Comparison of ENCODE assay signal across 21 mouse cellular contexts in the genomic region with DNA sequence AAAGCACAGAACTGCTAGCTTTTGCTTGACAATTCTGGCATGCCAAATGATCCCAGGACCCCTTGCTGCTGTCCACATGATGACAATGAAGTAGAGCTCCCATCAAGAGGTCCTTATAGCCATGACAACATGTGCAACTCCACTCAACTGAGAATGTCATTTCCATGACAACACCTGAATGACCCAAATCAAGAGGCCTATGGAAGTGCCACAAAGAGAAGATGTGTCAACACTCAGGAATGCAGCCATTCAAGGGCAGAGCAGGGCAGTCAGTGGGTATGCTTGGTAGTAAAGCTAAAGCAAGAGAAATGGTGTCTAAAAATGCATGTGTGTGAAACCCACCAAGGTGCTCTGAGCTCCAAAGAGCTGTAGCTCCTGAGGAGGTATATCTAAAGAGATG.
DNase-seq lines count a peak whose midpoint lies in the region; ATAC-seq lines count a peak whose summit lies in the region.
"Had no signal": no experiment of that assay in that cellular context is flagged by ENCODE, and none has a peak within 500 bp of the region (broad histone marks: within the 10 kb centered on the region; RNA-seq: fewer than 3 reads in every experiment).

No protein-coding gene starts in this region.

- H3K27ac ChIP-seq in heart, embryonic 13.5 days (replicated peaks): 0 out of 2 replicates have a peak overlapping the region, but pooled peaks have one; percentile 20
- H3K27ac ChIP-seq in lung, embryonic 16.5 days (ENCODE audit: low read length): no peak overlapping the region
- H3K27ac ChIP-seq: forebrain, embryonic 13.5 days; hindbrain, embryonic 14.5 days; left cerebral cortex, adult 2 months; liver, embryonic 13.5 days; midbrain, embryonic 13.5 days had no signal

- no peak overlapping the region for H3K4me3 ChIP-seq in heart, embryonic 13.5 days
- H3K4me3 ChIP-seq in lung, embryonic 16.5 days (ENCODE audit: low read length): no peak overlapping the region
- H3K4me3 ChIP-seq: forebrain, embryonic 13.5 days; left cerebral cortex, adult 2 months; liver, embryonic 13.5 days; megakaryocyte, embryonic 14.5 days; midbrain, embryonic 13.5 days had no signal

- peaks cover 10% of the 10 kb centered on the region for H3K4me1 ChIP-seq in heart, embryonic 13.5 days
- no peaks in the 10 kb centered on the region for H3K4me1 ChIP-seq in lung, embryonic 16.5 days (replicated peaks; ENCODE audit: control insufficient read depth, insufficient read depth, low read length)
- H3K4me1 ChIP-seq: liver, embryonic 13.5 days; megakaryocyte, embryonic 14.5 days had no signal

- H3K27me3 ChIP-seq in heart, embryonic 13.5 days (replicated peaks): no peaks in the 10 kb centered on the region
- no peaks in the 10 kb centered on the region for H3K27me3 ChIP-seq in lung, embryonic 16.5 days (ENCODE audit: control insufficient read depth, insufficient read depth, low read depth, low read length)
- H3K27me3 ChIP-seq: forebrain, embryonic 13.5 days; liver, embryonic 13.5 days; megakaryocyte, embryonic 14.5 days; midbrain, embryonic 13.5 days had no signal

- no peak for ATAC-seq in heart, embryonic 13.5 days (ENCODE audit: extremely low read depth, insufficient number of reproducible peaks, low FRiP score, low TSS enrichment)
- peak; percentile 65; the same call in 1 of the 2 replicates for ATAC-seq in lung, embryonic 16.5 days (ENCODE audit: low read depth)
- ATAC-seq in frontal cortex, adult (ENCODE audit: low TSS enrichment): no peak
- ATAC-seq: activated CD4-positive, CD25-positive, alpha-beta regulatory T cell, adult 4 months; forebrain, embryonic 13.5 days; midbrain, embryonic 13.5 days had no signal

- no peak overlapping the region for H3K9ac ChIP-seq in heart, embryonic 13.5 days
- H3K9ac ChIP-seq in lung, embryonic 16.5 days (ENCODE audit: low read length): no peak overlapping the region
- H3K9ac ChIP-seq: forebrain, embryonic 13.5 days; hindbrain, embryonic 14.5 days; liver, embryonic 13.5 days; midbrain, embryonic 13.5 days had no signal

- H3K4me2 ChIP-seq in heart, embryonic 13.5 days: no peak overlapping the region
- no peak overlapping the region for H3K4me2 ChIP-seq in lung, embryonic 16.5 days (ENCODE audit: low read depth, low read length)
- H3K4me2 ChIP-seq: forebrain, embryonic 13.5 days; hindbrain, embryonic 14.5 days; liver, embryonic 13.5 days; midbrain, embryonic 13.5 days had no signal

- no peaks in the 10 kb centered on the region for H3K9me3 ChIP-seq in heart, embryonic 13.5 days
- no peaks in the 10 kb centered on the region for H3K9me3 ChIP-seq in lung, embryonic 16.5 days (ENCODE audit: control insufficient read depth, low read length)
- H3K9me3 ChIP-seq: forebrain, embryonic 13.5 days; liver, embryonic 13.5 days; megakaryocyte, embryonic 14.5 days; midbrain, embryonic 13.5 days had no signal

- intact Hi-C loops in heart, postnatal 36 days (cut with DNase I): no loop called here

- H3K36me3 ChIP-seq in heart, embryonic 13.5 days: no peaks in the 10 kb centered on the region
- H3K36me3 ChIP-seq in lung, embryonic 16.5 days (ENCODE audit: control insufficient read depth, insufficient read depth, low read length): no peaks in the 10 kb centered on the region
- H3K36me3 ChIP-seq: liver, embryonic 13.5 days; midbrain, embryonic 13.5 days had no signal

- DNase-seq in adrenal gland, adult (ENCODE audit: inconsistent age in 2 of 2, low spot score in 1 of 2): peak; percentile 17 to 47
- no peak for DNase-seq in adrenal gland, postnatal 4 days (ENCODE audit: low spot score in 2 of 2)
- DNase-seq in heart, postnatal 36 days: no peak
- DNase-seq in lung, postnatal 4 days: no peak
- DNase-seq in ZHBTc4 (ENCODE audit: low read depth, low spot score): peak; percentile 8
- DNase-seq: cerebellum, adult 8-10 months; kidney, adult 8-10 months; kidney, postnatal 10 days; liver, embryonic 13.5 days; lung, adult 2 months; right cerebral cortex, postnatal 25 days; spleen, adult 18-20 months had no signal

Comparison
In these comparisons a context has a peak if more than half of its experiments do, and no peak if none do; other contexts are left out.
1. DNase-seq: peak in adrenal gland, adult (2 of 2) and ZHBTc4 (single experiment); none in adrenal gland, postnatal 4 days (0 of 2), heart, postnatal 36 days (0 of 2) and lung, postnatal 4 days (0 of 2).